Mouse (Mus musculus) thymus, adult 2 months (tissue): ENCODE measurements around the gene Slc35b1. TPM values are rescaled to one million over a fixed set of nuclear protein-coding genes. Genes with fewer than 3 reads are reported as not detected.

ENCODE experiments used
- DNase-seq: peaks from one replicate; pipeline ENCODE4 v3.0.0; 2021
- H3K27ac ChIP-seq: fragments of 200-500 bp; 2 replicates; pipeline ENCODE4 v1.5.1; 2012; ENCODE audit warnings: low read length, control low read depth; ENCODE audit not compliant: control insufficient read depth, insufficient read depth
- H3K27me3 ChIP-seq: fragments of 200-500 bp; 2 replicates; pipeline ENCODE4 v1.6.1; 2012; ENCODE audit warnings: mild to moderate bottlenecking, low read length, moderate library complexity, mixed read lengths; ENCODE audit not compliant: control insufficient read depth, insufficient read depth
- H3K36me3 ChIP-seq: fragments of 200-500 bp; 2 replicates; pipeline ENCODE4 v1.6.1; 2012; ENCODE audit warnings: mild to moderate bottlenecking, low read length, moderate library complexity; ENCODE audit not compliant: control insufficient read depth, insufficient read depth
- H3K4me1 ChIP-seq: fragments of 200-500 bp; replicated peaks from 2 replicates; pipeline ENCODE4 v1.6.1; 2012; ENCODE audit warnings: low read length; ENCODE audit not compliant: control insufficient read depth, insufficient read depth
- H3K4me3 ChIP-seq: fragments of 200-500 bp; 2 replicates; pipeline ENCODE4 v1.5.1; 2012; ENCODE audit warnings: mild to moderate bottlenecking, low read length, control low read depth, moderate library complexity; ENCODE audit not compliant: control insufficient read depth, insufficient read depth
- CTCF ChIP-seq: fragments of 200-500 bp; IDR thresholded peaks from 2 replicates; pipeline ENCODE4 v1.5.1; 2012; ENCODE audit warnings: mild to moderate bottlenecking, control low read depth, low read length, moderate library complexity, borderline replicate concordance; ENCODE audit not compliant: control insufficient read depth, poor library complexity, insufficient read depth; ENCODE audit errors: extremely low read depth
- POLR2A ChIP-seq: fragments of 200-500 bp; IDR thresholded peaks from 2 replicates; pipeline ENCODE4 v1.6.1; 2012; ENCODE audit warnings: mild to moderate bottlenecking, low read length, control low read depth, moderate library complexity; ENCODE audit not compliant: control insufficient read depth, poor library complexity, insufficient read depth; ENCODE audit errors: extremely low read depth
- WGBS: fragments of 180-500 bp; shearing (Covaris S2); methylation state at CpG from one replicate; pipeline ENCODE4 v1.1.7; 2018; 5-methylcytosine and 5-hydroxymethylcytosine counted together
- polyA plus RNA-seq: library from polyadenylated mRNA; depleted of rRNA; stranded (reverse); fragments of >200 nt; gene quantifications from 2 replicates; pipeline ENCODE4 v1.2.3, GENCODE M21; 2012

Slc35b1 gene
- polyA plus RNA-seq, 1 experiment: 107 TPM

GRCm38 (mm10) chr11:95383331-95383986, 1.0 kb upstream of the Slc35b1 start:
- H3K36me3 ChIP-seq: peaks cover 40% of the 10 kb centered on the region
- 91% methylated on average over 5 of the region's 5 CpGs for WGBS
- no peak for DNase-seq

GRCm38 (mm10) chr11:95384004-95384318, 531 bp upstream of the Slc35b1 start:
- 48% methylated on average over 9 of the region's 9 CpGs for WGBS

More at GRCm38 (mm10) chr11:95383331-95383986, 1.0 kb upstream of the Slc35b1 start:
- Histone ChIP-seq H3K27ac (no peak overlapping the region), H3K4me1 (peaks cover 2% of the 10 kb centered on the region; the same call in 1 of the 2 replicates), H3K27me3 (no peaks in the 10 kb centered on the region), H3K4me3 (no peak overlapping the region)
- TF ChIP-seq CTCF: no peak
- TF ChIP-seq POLR2A: no peak

GRCm38 (mm10) chr11:95384973-95385320, 455 bp downstream of the Slc35b1 start:
- Histone ChIP-seq H3K4me3 (peak overlapping the region; percentile 65), H3K27ac (no peak overlapping the region), H3K27me3 (no peaks in the 10 kb centered on the region), H3K36me3 (peaks cover 25% of the 10 kb centered on the region), H3K4me1 (peaks cover 2% of the 10 kb centered on the region; the same call in 1 of the 2 replicates)
- no peak for DNase-seq
- WGBS: 0% methylated on average over 14 of the region's 14 CpGs
- no peak for TF ChIP-seq POLR2A
- TF ChIP-seq CTCF: no peak

More at GRCm38 (mm10) chr11:95384004-95384318, 531 bp upstream of the Slc35b1 start:
- H3K27me3 ChIP-seq: no peaks in the 10 kb centered on the region
- no peak for TF ChIP-seq POLR2A
- no peak for TF ChIP-seq CTCF
- no peak overlapping the region for H3K4me3 ChIP-seq
- peaks cover 2% of the 10 kb centered on the region; the same call in 1 of the 2 replicates for H3K4me1 ChIP-seq
- no peak for DNase-seq
- H3K36me3 ChIP-seq: peaks cover 35% of the 10 kb centered on the region
- no peak overlapping the region for H3K27ac ChIP-seq

GRCm38 (mm10) chr11:95387354-95387753, 2.9 kb downstream of the Slc35b1 start:
- H3K4me1 ChIP-seq: peaks cover 10% of the 10 kb centered on the region
- H3K27me3 ChIP-seq: no peaks in the 10 kb centered on the region
- DNase-seq: no peak
- no peak overlapping the region for H3K4me3 ChIP-seq
- no peak for TF ChIP-seq CTCF
- TF ChIP-seq POLR2A: no peak
- H3K36me3 ChIP-seq: peaks cover 20% of the 10 kb centered on the region
- WGBS: 92% methylated on average over 7 of the region's 7 CpGs
- H3K27ac ChIP-seq: no peak overlapping the region

- Histone ChIP-seq H3K27me3 (no peaks in the 10 kb centered on the region), H3K4me1 (peaks cover 23% of the 10 kb centered on the region), H3K27ac (no peak overlapping the region), H3K4me3 (no peak overlapping the region), H3K36me3 (peaks cover 20% of the 10 kb centered on the region)
- TF ChIP-seq CTCF (no peak), POLR2A (no peak)
- WGBS: 87% methylated on average over 3 of the region's 3 CpGs
- no peak for DNase-seq
Measured at GRCm38 (mm10) chr11:95389006-95389405, 4.5 kb downstream of the Slc35b1 start.

GRCm38 (mm10) chr11:95390420-95390819, 5.9 kb downstream of the Slc35b1 start:
- H3K27me3 ChIP-seq: no peaks in the 10 kb centered on the region
- WGBS: 91% methylated on average over 6 of the region's 6 CpGs
- peaks cover 20% of the 10 kb centered on the region for H3K36me3 ChIP-seq
- no peak overlapping the region for H3K27ac ChIP-seq
- no peak for TF ChIP-seq POLR2A
- TF ChIP-seq CTCF: no peak
- H3K4me1 ChIP-seq: peaks cover 21% of the 10 kb centered on the region
- DNase-seq: no peak
- no peak overlapping the region for H3K4me3 ChIP-seq
